Comparison of ENCODE assay signal across 8 mouse cellular contexts in genomic region chr11:98909654-98910053, GRCm38 (mm10). TPM values are rescaled to one million over a fixed set of nuclear protein-coding genes. Genes with fewer than 3 reads are reported as not detected.
A peak's percentile ranks its signal among the peaks of the same experiment; 100 is the strongest.
DNase-seq lines count a peak whose midpoint lies in the region; ATAC-seq and TF ChIP-seq lines count a peak whose summit lies in the region.

No protein-coding gene starts in this region.

- DNase-seq in 416B (ENCODE audit: low read depth) = peak; percentile 85
- DNase-seq in cerebellum, postnatal 25 days = peak; percentile 49 to 79
- DNase-seq in kidney, postnatal 36 days = peak; percentile 77 to 92
- peak; percentile 80 for DNase-seq in liver, postnatal 0 days
- peak; percentile 70 for DNase-seq in right cerebral cortex, adult 18-20 months
- DNase-seq in urinary bladder, adult 18-20 months (ENCODE audit: low spot score in 2 of 2) = no peak

- H3K4me3 ChIP-seq in ES-Bruce4 (ENCODE audit: low read depth, low read length) = peak overlapping the region; percentile 17
- peak overlapping the region; percentile 75 for H3K4me3 ChIP-seq in heart, embryonic 12.5 days
- H3K4me3 ChIP-seq in liver, postnatal 0 days (ENCODE audit: low read depth, low read length) = peak overlapping the region; percentile 68

- TF ChIP-seq POLR2A in ES-Bruce4 (IDR thresholded peaks at IDR 0.05; ENCODE audit: insufficient read depth, low read length) = no peak

- peak; percentile 37 for TF ChIP-seq CTCF in ES-Bruce4 (IDR thresholded peaks at IDR 0.05; ENCODE audit: low read depth, low read length)
- TF ChIP-seq CTCF in liver, postnatal 0 days (IDR thresholded peaks at IDR 0.05; ENCODE audit: low read depth) = peak; percentile 83

- 34% methylated on average over 6 of the region's 6 CpGs for WGBS in heart, embryonic 12.5 days
- WGBS in liver, postnatal 0 days (ENCODE audit: insufficient replicate concordance) = 28% methylated on average over 6 of the region's 6 CpGs

- peaks cover 55% of the 10 kb centered on the region for H3K36me3 ChIP-seq in ES-Bruce4 (ENCODE audit: control insufficient read depth, insufficient read depth, low read length, poor library complexity, severe bottlenecking)
- peaks cover 49% of the 10 kb centered on the region for H3K36me3 ChIP-seq in heart, embryonic 12.5 days
- H3K36me3 ChIP-seq in liver, postnatal 0 days (replicated peaks; ENCODE audit: insufficient read depth, low read length) = peaks cover 30% of the 10 kb centered on the region

- peaks cover 7% of the 10 kb centered on the region for H3K4me1 ChIP-seq in ES-Bruce4 (ENCODE audit: control insufficient read depth, insufficient read depth, low read length)
- peaks cover 40% of the 10 kb centered on the region for H3K4me1 ChIP-seq in heart, embryonic 12.5 days (replicated peaks)
- peaks cover 34% of the 10 kb centered on the region for H3K4me1 ChIP-seq in liver, postnatal 0 days (ENCODE audit: insufficient read depth)

- H3K9me3 ChIP-seq in ES-Bruce4 (replicated peaks; ENCODE audit: control insufficient read depth, insufficient read depth, low read length, poor library complexity, severe bottlenecking) = no peaks in the 10 kb centered on the region
- H3K9me3 ChIP-seq in heart, embryonic 12.5 days (replicated peaks) = no peaks in the 10 kb centered on the region
- no peaks in the 10 kb centered on the region for H3K9me3 ChIP-seq in liver, postnatal 0 days (ENCODE audit: low read length)

- no peak for TF ChIP-seq EP300 in ES-Bruce4 (IDR thresholded peaks at IDR 0.05; ENCODE audit: insufficient read depth, low read depth, low read length)
- TF ChIP-seq EP300 in liver, postnatal 0 days (IDR thresholded peaks at IDR 0.05; ENCODE audit: low read depth) = no peak; the same call in 1 of the 2 replicates

- H3K9ac ChIP-seq in ES-Bruce4 (ENCODE audit: low read depth, poor library complexity, severe bottlenecking) = peak overlapping the region; percentile 60
- peak overlapping the region; percentile 35; the same call in 1 of the 2 replicates for H3K9ac ChIP-seq in heart, embryonic 12.5 days
- peak overlapping the region; percentile 82 for H3K9ac ChIP-seq in liver, postnatal 0 days (replicated peaks)

- no peak for ATAC-seq in heart, embryonic 12.5 days (ENCODE audit: insufficient number of reproducible peaks, low FRiP score)
- no peak for ATAC-seq in liver, postnatal 0 days

- peak overlapping the region; percentile 99 for H3K4me2 ChIP-seq in heart, embryonic 12.5 days
- H3K4me2 ChIP-seq in liver, postnatal 0 days (ENCODE audit: low read depth, low read length) = peak overlapping the region; percentile 92

- H3K27ac ChIP-seq in ES-Bruce4 (ENCODE audit: insufficient read depth, low read length) = no peak overlapping the region
- H3K27ac ChIP-seq in heart, embryonic 12.5 days (ENCODE audit: poor library complexity, severe bottlenecking) = no peak overlapping the region
- H3K27ac ChIP-seq in liver, postnatal 0 days (ENCODE audit: low read depth) = peak overlapping the region; percentile 83

- H3K27me3 ChIP-seq in ES-Bruce4 (ENCODE audit: control insufficient read depth, insufficient read depth, low read length, poor library complexity, severe bottlenecking) = no peaks in the 10 kb centered on the region
- H3K27me3 ChIP-seq in heart, embryonic 12.5 days (replicated peaks) = no peaks in the 10 kb centered on the region
- H3K27me3 ChIP-seq in liver, postnatal 0 days (ENCODE audit: insufficient read depth, low read length) = no peaks in the 10 kb centered on the region

RNA-seq across cellular contexts. Expression of gene Cdc6, which starts 2.1 kb away (rescaled TPM):
- polyA plus RNA-seq in ES-Bruce4 (2011; ENCODE audit: insufficient read depth, insufficient read length, low read depth, missing spikeins) = 54.3 and 55.8 TPM in 2 replicates
- 27.0 and 27.7 TPM in 2 replicates for polyA plus RNA-seq in heart, embryonic 12.5 days (2016; fragmentation: Nextera tagmentation; extraction: Ambion mirVana)
- polyA plus RNA-seq in liver, postnatal 0 days (2015; fragmentation: Nextera tagmentation; extraction: Ambion mirVana) = 19.1 and 22.3 TPM in 2 replicates

RNA-seq across cellular contexts. Expression of gene Rara, which starts 18.0 kb away (rescaled TPM):
- 23.7 and 26.3 TPM in 2 replicates for polyA plus RNA-seq in ES-Bruce4 (2011; ENCODE audit: insufficient read depth, insufficient read length, low read depth, missing spikeins)
- polyA plus RNA-seq in heart, embryonic 12.5 days (2016; fragmentation: Nextera tagmentation; extraction: Ambion mirVana) = 33.8 and 35.1 TPM in 2 replicates
- polyA plus RNA-seq in liver, postnatal 0 days (2015; fragmentation: Nextera tagmentation; extraction: Ambion mirVana) = 5.4 and 5.6 TPM in 2 replicates

RNA-seq across cellular contexts. Expression of gene Wipf2, which starts 46.2 kb away (rescaled TPM):
- 36.5 and 40.3 TPM in 2 replicates for polyA plus RNA-seq in ES-Bruce4 (2011; ENCODE audit: insufficient read depth, insufficient read length, low read depth, missing spikeins)
- 3.0 and 3.3 TPM in 2 replicates for polyA plus RNA-seq in heart, embryonic 12.5 days (2016; fragmentation: Nextera tagmentation; extraction: Ambion mirVana)
- polyA plus RNA-seq in liver, postnatal 0 days (2015; fragmentation: Nextera tagmentation; extraction: Ambion mirVana) = 1.2 TPM in 2 replicates

Comparison
In these comparisons a context has a peak if more than half of its experiments do, and no peak if none do; other contexts are left out.
1. DNase-seq: peak in 416B (single experiment), cerebellum, postnatal 25 days (2 of 2), kidney, postnatal 36 days (2 of 2), liver, postnatal 0 days (single experiment) and right cerebral cortex, adult 18-20 months (single experiment); none in urinary bladder, adult 18-20 months (0 of 2).
2. H3K4me3 ChIP-seq: peak in every context shown above with its lines; median percentile 75 in heart, embryonic 12.5 days; 68 in liver, postnatal 0 days; 17 in ES-Bruce4.
3. Peak in every context shown above with its lines, with median percentiles within 50 percentile points of each other: H3K9ac ChIP-seq.